Mouse (Mus musculus) megakaryocyte-erythroid progenitor cell, adult 5-6 weeks (primary cell): ENCODE measurements around the gene Rbms3. TPM values are rescaled to one million over a fixed set of nuclear protein-coding genes. Genes with fewer than 3 reads are reported as not detected.
A peak's percentile ranks its signal among the peaks of the same experiment; 100 is the strongest.

Source experiments
- ATAC-seq: replicated peaks from 2 replicates; pipeline ENCODE4 v1.8.0; 2016; ENCODE audit warnings: mild to moderate bottlenecking, inconsistent platforms; ENCODE audit not compliant: severe bottlenecking, poor library complexity, low FRiP score, low TSS enrichment
- total RNA-seq, 2 experiments: library from RNA; stranded (forward) in 1 of 2; stranded (reverse) in 1 of 2; fragments of 200-1000, 215-1000 nt in 1 of 2; fragments of >200 nt in 1 of 2; fragmentation: Nextera tagmentation in 1 of 2; gene quantifications; 2 replicates each; pipeline ENCODE4 v1.2.3; 2014 to 2017

Rbms3 gene
- total RNA-seq, 2 experiments from 2014 or later: not detected

GRCm38 (mm10) chr9:116649086-116649792 lies 980.5 kb downstream of the Rbms3 start:
- ATAC-seq: no peak

GRCm38 (mm10) chr9:116644616-116645015 lies 985.1 kb downstream of the Rbms3 start:
- no peak for ATAC-seq

- no peak for ATAC-seq
These were observed 989.4 kb downstream of the Rbms3 start for GRCm38 (mm10) chr9:116640302-116640679.

- no peak for ATAC-seq
These were observed 990.0 kb downstream of the Rbms3 start for GRCm38 (mm10) chr9:116639597-116640301.

- no peak for ATAC-seq
These were observed 995.9 kb downstream of the Rbms3 start for GRCm38 (mm10) chr9:116633786-116634185.

GRCm38 (mm10) chr9:116633075-116633474 lies 996.6 kb downstream of the Rbms3 start:
- no peak for ATAC-seq

GRCm38 (mm10) chr9:116631816-116632215 lies 997.9 kb downstream of the Rbms3 start:
- ATAC-seq: no peak

- no peak for ATAC-seq
These were observed 998.9 kb downstream of the Rbms3 start for GRCm38 (mm10) chr9:116630805-116631204.

GRCm38 (mm10) chr9:116620434-116620833 lies 1009.3 kb downstream of the Rbms3 start:
- ATAC-seq: no peak

GRCm38 (mm10) chr9:116618886-116619285 lies 1010.8 kb downstream of the Rbms3 start:
- no peak for ATAC-seq

- no peak for ATAC-seq
These were observed 1016.4 kb downstream of the Rbms3 start for GRCm38 (mm10) chr9:116613276-116613675.

GRCm38 (mm10) chr9:116596046-116596445 lies 1033.7 kb downstream of the Rbms3 start:
- ATAC-seq: no peak

GRCm38 (mm10) chr9:116592486-116592885 lies 1037.2 kb downstream of the Rbms3 start:
- no peak for ATAC-seq

GRCm38 (mm10) chr9:116591071-116591470 lies 1038.6 kb downstream of the Rbms3 start:
- no peak for ATAC-seq

GRCm38 (mm10) chr9:116569680-116570079 lies 1060.0 kb downstream of the Rbms3 start:
- ATAC-seq: no peak

GRCm38 (mm10) chr9:116566711-116567110 lies 1063.0 kb downstream of the Rbms3 start:
- no peak for ATAC-seq

- no peak for ATAC-seq
These were observed 1071.9 kb downstream of the Rbms3 start for GRCm38 (mm10) chr9:116557781-116558180.

- no peak for ATAC-seq
These were observed 1073.1 kb downstream of the Rbms3 start for GRCm38 (mm10) chr9:116556641-116557040.

GRCm38 (mm10) chr9:116553181-116553580 lies 1076.5 kb downstream of the Rbms3 start:
- ATAC-seq: peak; percentile 89

- no peak for ATAC-seq
These were observed 1083.6 kb downstream of the Rbms3 start for GRCm38 (mm10) chr9:116546156-116546555.

- ATAC-seq: no peak
These were observed 1086.9 kb downstream of the Rbms3 start for GRCm38 (mm10) chr9:116542793-116543192.
